Mouse (Mus musculus) liver, adult 2 months (tissue): ENCODE measurements around the gene Irgm2. TPM values are rescaled to one million over a fixed set of nuclear protein-coding genes. Genes with fewer than 3 reads are reported as not detected.
"Not testable (repeated sequence)": the region's sequence is repeated elsewhere in the genome, so short reads cannot be mapped to it uniquely, and the experiment has no call there.

Experiments
- DNase-seq: peaks from one replicate; pipeline ENCODE4 v3.0.0-alpha.2; 2011; ENCODE audit warnings: low read depth, low spot score; ENCODE audit errors: extremely low read depth
- H3K27ac ChIP-seq: fragments of 200-500 bp; replicated peaks from 2 replicates; pipeline ENCODE4 v1.5.1; 2012; ENCODE audit warnings: low read depth, mild to moderate bottlenecking, control low read depth, inconsistent platforms, low read length; ENCODE audit not compliant: insufficient read depth
- H3K27me3 ChIP-seq: fragments of 200-500 bp; 2 replicates; pipeline ENCODE4 v1.6.1; 2012; ENCODE audit warnings: mild to moderate bottlenecking, moderate library complexity, low read length, inconsistent platforms; ENCODE audit not compliant: control insufficient read depth, insufficient read depth
- H3K36me3 ChIP-seq: fragments of 200-500 bp; 2 replicates; pipeline ENCODE4 v1.6.1; 2012; ENCODE audit warnings: low read length, inconsistent platforms; ENCODE audit not compliant: control insufficient read depth, insufficient read depth
- H3K4me1 ChIP-seq: fragments of 200-500 bp; 2 replicates; pipeline ENCODE4 v1.6.1; 2011; ENCODE audit warnings: low read length; ENCODE audit not compliant: control insufficient read depth, insufficient read depth
- H3K4me3 ChIP-seq: fragments of 200-500 bp; 2 replicates; pipeline ENCODE4 v1.5.1; 2011; ENCODE audit warnings: low read depth, mild to moderate bottlenecking, control low read depth, low read length, moderate library complexity; ENCODE audit not compliant: insufficient read depth
- H3K79me2 ChIP-seq: fragments of 200-500 bp; 2 replicates; pipeline ENCODE4 v1.6.1; 2012; ENCODE audit warnings: inconsistent platforms, mild to moderate bottlenecking, low read length, moderate library complexity; ENCODE audit not compliant: control insufficient read depth, insufficient read depth
- H3K9ac ChIP-seq: fragments of 200-500 bp; 2 replicates; pipeline ENCODE4 v1.6.1; 2012; ENCODE audit warnings: low read depth, mild to moderate bottlenecking, control low read depth, inconsistent platforms, low read length
- CTCF ChIP-seq: fragments of 200-500 bp; IDR thresholded peaks from 2 replicates; pipeline ENCODE4 v1.5.1; 2011; ENCODE audit warnings: low read depth, low read length, control low read depth
- POLR2A ChIP-seq: fragments of 200-500 bp; IDR thresholded peaks from 2 replicates; pipeline ENCODE4 v1.6.1; 2011; ENCODE audit warnings: low read length, control low read depth; ENCODE audit not compliant: insufficient read depth; ENCODE audit errors: extremely low read depth
- WGBS: fragments of 180-500 bp; shearing (Covaris S2); methylation state at CpG from one replicate; pipeline ENCODE4 v1.1.7; 2018; 5-methylcytosine and 5-hydroxymethylcytosine counted together
- polyA plus RNA-seq: library from polyadenylated mRNA; depleted of rRNA; stranded (reverse); fragments of >200 nt; gene quantifications from 2 replicates; pipeline ENCODE4 v1.2.3, GENCODE M21; 2012
- total RNA-seq: library from RNA; depleted of rRNA; stranded (reverse); fragments of >200 nt; gene quantifications from 2 replicates; pipeline ENCODE4 v1.2.3, GENCODE M21; 2014

Irgm2 gene
- total and polyA plus RNA-seq, 2 experiments = 21.8 to 40.8 TPM

DNA sequence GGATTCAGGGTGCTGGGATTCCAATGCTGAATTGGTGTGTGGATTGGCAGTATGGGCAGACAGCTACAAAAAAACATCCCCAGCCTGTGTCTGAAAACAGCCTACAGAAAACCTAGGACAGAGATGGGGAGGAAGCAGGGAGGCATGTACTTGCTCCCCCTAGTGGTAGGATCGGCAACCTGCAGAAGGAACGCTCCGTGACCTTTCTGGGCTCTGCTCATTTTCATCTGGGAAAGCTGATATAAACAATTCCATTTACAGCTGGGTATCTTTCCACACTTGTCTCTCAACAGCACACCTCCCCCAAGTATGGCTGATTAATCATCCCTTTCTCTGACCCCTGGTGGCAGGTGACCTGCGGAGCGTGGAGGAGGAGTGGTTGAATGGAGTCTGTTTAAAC lies 26.2 kb downstream of the Irgm2 start:
- H3K9ac ChIP-seq = no peak overlapping the region
- 3% methylated on average over 5 of the region's 5 CpGs for WGBS

DNA sequence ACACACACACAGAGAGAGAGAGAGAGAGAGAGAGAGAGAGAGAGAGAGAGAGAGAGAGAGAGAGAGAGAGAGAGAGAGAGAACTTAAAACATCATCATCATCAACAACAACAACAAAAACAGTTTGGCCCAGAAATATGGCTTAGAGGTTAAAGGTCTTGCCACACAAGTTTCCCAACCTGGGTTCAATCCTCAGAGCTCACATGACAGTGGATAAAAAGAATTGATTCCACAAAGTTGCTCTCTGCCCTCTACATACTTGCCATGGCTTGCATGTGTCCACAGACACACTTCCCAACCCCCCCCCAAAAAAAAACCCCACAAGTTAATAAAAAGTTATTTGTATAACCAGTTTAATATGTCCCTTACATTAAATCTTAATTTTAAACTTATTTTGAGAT lies 27.0 kb downstream of the Irgm2 start:
- H3K36me3 ChIP-seq = no peaks in the 10 kb centered on the region
- no peak overlapping the region for H3K9ac ChIP-seq
- DNase-seq = peak; percentile 89
- no peak for TF ChIP-seq CTCF
- no peak for TF ChIP-seq POLR2A
- H3K27me3 ChIP-seq = no peaks in the 10 kb centered on the region
- no peak overlapping the region for H3K4me3 ChIP-seq
- peaks cover 11% of the 10 kb centered on the region for H3K4me1 ChIP-seq
- no peaks in the 10 kb centered on the region for H3K79me2 ChIP-seq
- H3K27ac ChIP-seq = peak overlapping the region; percentile 60

More for the DNA sequence above, 26.2 kb downstream of the Irgm2 start:
- H3K36me3 ChIP-seq = peaks cover under 1% of the 10 kb centered on the region; the same call in 1 of the 2 replicates
- H3K79me2 ChIP-seq = no peaks in the 10 kb centered on the region
- no peaks in the 10 kb centered on the region for H3K27me3 ChIP-seq
- DNase-seq = peak; percentile 71
- H3K4me3 ChIP-seq = no peak overlapping the region
- TF ChIP-seq POLR2A = no peak
- peak; percentile 93 for TF ChIP-seq CTCF
- peak overlapping the region; percentile 66 for H3K27ac ChIP-seq
- peaks cover 11% of the 10 kb centered on the region for H3K4me1 ChIP-seq

DNA sequence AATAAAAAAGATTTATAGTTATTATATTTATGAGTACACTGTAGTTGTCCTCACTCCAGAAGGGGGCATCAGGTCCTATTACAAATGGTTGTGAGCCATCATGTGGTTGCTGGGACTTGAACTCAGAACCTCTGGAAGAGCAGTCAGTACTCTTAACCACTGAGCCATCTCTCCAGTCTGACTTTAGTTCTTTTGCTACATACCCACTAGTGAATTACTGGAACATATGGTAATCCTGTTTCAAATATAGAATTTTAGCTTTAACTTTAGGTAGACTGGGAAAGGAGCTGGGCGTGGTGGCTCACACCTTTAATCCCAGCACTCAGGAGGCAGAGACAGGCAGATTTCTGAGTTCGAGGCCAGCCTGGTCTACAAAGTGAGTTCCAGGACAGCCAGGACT lies 28.6 kb downstream of the Irgm2 start:
- H3K27me3 ChIP-seq = not testable (repeated sequence)
- 91% methylated on average over 2 of the region's 2 CpGs for WGBS

DNA sequence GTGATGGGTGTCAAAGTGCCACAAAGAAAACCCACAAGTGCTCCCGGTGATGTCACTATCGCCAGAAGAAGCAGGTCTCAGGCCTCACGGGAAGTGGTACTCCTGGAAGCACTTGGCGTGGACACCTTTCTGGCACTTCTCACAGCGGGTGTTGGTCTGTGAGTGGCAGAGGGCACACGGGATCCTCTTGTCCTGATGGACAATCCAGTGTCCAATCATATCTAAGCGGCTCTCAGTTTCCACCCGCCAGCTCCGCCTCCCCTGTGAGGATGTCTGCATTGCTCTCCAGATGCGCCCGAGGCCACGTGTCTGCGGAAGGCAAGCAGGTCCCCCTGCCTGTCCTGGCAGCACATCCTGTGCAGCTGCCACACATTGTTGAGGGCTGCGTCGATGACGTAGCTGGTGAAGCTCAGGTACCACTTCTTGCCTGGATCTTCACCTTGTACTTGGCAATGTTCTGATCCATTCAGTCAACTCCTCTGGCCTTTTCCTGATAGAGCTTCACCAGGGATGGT lies 31.0 kb downstream of the Irgm2 start:
- Histone ChIP-seq H3K79me2 (no peaks in the 10 kb centered on the region), H3K9ac (no peak overlapping the region), H3K4me3 (no peak overlapping the region), H3K4me1 (peaks cover 4% of the 10 kb centered on the region), H3K27ac (no peak overlapping the region), H3K36me3 (no peaks in the 10 kb centered on the region), H3K27me3 (no peaks in the 10 kb centered on the region)
- DNase-seq = no peak
- TF ChIP-seq POLR2A (no peak), CTCF (no peak)
- 67% methylated on average over 16 of the region's 16 CpGs for WGBS

More for the DNA sequence above, 28.6 kb downstream of the Irgm2 start:
- H3K36me3 ChIP-seq, H3K4me3 ChIP-seq, H3K79me2 ChIP-seq, DNase-seq, H3K27ac ChIP-seq, H3K9ac ChIP-seq: not testable (repeated sequence)
- peaks cover 11% of the 10 kb centered on the region for H3K4me1 ChIP-seq

DNA sequence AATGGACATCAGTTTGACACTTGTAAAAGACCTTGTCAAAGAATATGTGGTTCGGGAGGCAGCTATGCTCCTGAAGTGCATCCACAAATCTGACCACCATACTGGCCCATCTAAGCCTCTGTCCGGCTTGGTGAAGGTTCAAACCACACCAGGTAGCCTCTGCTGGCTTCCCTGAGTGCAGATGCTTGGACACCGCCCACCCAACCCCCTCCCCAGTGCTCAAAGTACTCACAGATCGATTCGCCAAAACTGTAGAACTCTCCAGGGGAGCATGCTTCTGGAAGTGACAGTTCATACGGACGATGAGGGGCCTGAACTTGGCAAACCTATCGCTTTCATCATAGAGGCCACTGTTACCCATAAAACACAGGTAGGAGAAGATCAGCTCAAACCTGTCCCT lies 31.7 kb downstream of the Irgm2 start:
- TF ChIP-seq CTCF = no peak
- no peak for TF ChIP-seq POLR2A
- Histone ChIP-seq H3K4me3 (no peak overlapping the region), H3K9ac (no peak overlapping the region), H3K79me2 (no peaks in the 10 kb centered on the region), H3K4me1 (peaks cover 2% of the 10 kb centered on the region; the same call in 1 of the 2 replicates), H3K36me3 (no peaks in the 10 kb centered on the region), H3K27ac (no peak overlapping the region), H3K27me3 (no peaks in the 10 kb centered on the region)
- DNase-seq = no peak
- 88% methylated on average over 8 of the region's 8 CpGs for WGBS

DNA sequence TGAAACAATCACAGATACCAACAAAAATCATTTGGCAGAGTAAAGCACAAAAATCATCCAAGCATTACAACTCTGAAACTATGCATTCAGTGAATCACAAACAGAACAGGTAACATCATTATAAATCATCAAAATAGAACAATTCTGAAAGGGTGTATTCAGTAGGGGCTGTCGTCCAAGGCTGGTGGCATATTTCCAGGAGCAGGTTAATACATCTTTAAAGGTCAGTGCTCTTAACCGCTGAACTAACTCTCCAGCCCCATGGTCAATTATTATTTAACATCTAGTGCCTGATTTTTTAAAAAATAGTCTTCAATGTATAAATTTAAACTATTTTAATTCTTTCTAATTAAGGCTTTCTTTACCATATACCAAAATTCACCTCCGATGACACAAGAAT lies 35.1 kb downstream of the Irgm2 start:
- not testable (repeated sequence) for H3K27ac ChIP-seq, H3K36me3 ChIP-seq, H3K9ac ChIP-seq, H3K79me2 ChIP-seq, DNase-seq, H3K4me1 ChIP-seq, H3K4me3 ChIP-seq, H3K27me3 ChIP-seq
- WGBS = 44% methylated on average over 3 of the region's 3 CpGs
